Mouse (Mus musculus): Measurements from ENCODE around the gene Susd4.

- TF ChIP-seq CTCF (IDR thresholded peaks at IDR 0.05; ENCODE audit: low read depth, low read length) (no peak), POLR2A (IDR thresholded peaks at IDR 0.05; ENCODE audit: extremely low read depth, insufficient read depth, low read length) (no peak)
Measured at GRCm38 (mm10) chr1:182909066-182909465, 145.4 kb downstream of the Susd4 start.
